Mouse (Mus musculus): ENCODE results near the gene Klk1b3. TPM values are rescaled to one million over a fixed set of nuclear protein-coding genes. Genes with fewer than 3 reads are reported as not detected.
"Not testable (repeated sequence)": the region's sequence is repeated elsewhere in the genome, so short reads cannot be mapped to it uniquely, and the experiment has no call there.

Gene Klk1b3
- polyA plus RNA-seq (2012), result not detected in 2 replicates

DNA sequence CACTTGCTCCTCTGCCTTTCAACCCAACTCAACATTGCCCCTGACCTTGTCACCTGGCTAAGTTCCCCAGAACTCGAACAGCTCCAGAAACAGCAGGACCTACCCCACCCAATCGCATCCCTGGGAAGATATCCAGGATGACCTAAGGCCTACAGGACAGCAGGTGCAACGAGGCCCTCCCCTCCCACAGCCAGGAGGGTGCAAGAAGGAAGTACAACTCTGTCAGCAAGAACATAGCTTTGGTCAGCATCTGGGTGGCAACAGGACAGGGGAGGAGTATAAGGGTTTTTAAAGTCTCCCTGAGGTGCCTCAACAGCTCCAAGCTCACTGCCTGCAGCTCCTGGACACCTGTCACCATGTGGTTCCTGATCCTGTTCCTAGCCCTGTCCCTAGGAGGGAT is at the start of gene Klk1b3:
Klk1b3 (plus strand) TSS at position 301 of the 400 bp plus-strand sequence.
- TF ChIP-seq GATA1 (IDR thresholded peaks at IDR 0.05; ENCODE audit: low read length), result no peak

DNA sequence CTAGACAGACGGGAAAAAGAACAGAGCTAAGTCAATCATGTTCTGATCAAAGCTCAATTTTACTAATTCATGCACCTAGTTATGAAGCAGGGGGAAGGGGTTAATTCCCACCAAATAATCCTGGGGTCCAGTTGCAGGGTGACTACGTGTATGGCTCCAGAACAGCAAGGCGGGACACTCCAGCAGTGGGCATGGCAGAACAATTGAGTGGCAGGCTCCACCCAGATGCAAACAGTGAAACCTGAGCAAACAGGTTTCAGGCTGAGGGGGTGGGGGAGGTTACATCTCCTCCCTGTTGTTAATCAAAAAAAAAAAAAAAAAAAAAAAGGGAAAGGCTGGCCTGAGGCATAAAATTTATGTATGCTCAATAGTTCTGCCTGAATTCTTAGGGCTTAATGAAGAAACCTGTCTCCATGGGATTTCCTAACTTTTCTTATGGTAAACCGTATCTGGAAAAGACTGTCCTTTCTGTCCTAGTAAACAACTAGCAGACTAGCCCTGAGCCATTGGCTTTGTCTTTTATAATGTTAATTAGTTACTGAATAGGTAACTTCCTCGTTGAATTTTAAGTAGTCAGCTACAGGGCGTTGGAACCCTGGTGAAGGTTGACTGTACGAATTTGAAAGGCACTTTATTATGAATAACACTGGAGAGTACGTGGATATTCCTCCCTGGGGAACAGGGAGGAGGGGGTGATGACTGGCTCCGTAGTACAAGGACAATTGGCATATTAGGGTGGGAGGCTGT is 18.5 kb upstream of the Klk1b3 start:
- TF ChIP-seq GATA1 (IDR thresholded peaks at IDR 0.05; ENCODE audit: low read length), result no peak

DNA sequence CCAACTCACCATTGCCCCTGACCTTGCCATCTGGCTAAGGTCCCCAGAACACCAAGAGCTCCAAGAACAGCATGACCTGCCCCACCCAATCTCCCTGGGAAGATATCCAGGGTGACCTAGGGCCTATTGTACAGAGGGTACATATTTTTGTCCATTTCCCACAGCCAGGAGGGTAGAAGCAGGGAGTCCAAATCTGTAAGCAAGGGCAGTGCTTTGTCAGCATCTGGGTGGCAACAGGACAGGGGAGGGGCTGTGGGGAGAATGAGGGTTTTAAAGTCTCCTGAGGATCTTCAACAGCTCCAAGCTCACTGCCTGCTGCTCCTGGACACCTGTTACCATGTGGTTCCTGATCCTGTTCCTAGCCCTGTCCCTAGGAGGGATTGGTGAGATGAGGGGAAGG is 10.1 kb upstream of the Klk1b3 start, which contains the start of gene Klk1b24:
Klk1b24 (plus strand) TSS at position 301 of the 400 bp plus-strand sequence.
- not testable (repeated sequence) for TF ChIP-seq GATA1 (IDR thresholded peaks at IDR 0.05; ENCODE audit: low read length)

GRCm38 (mm10) chr7:44207135-44207534 is 9.1 kb downstream of the Klk1b3 start, which contains the start of gene Klk1b4:
Gene Klk1b4 (plus strand): TSS chr7:44207435.
- not testable (repeated sequence) for TF ChIP-seq GATA1 (IDR thresholded peaks at IDR 0.05; ENCODE audit: low read length)

DNA sequence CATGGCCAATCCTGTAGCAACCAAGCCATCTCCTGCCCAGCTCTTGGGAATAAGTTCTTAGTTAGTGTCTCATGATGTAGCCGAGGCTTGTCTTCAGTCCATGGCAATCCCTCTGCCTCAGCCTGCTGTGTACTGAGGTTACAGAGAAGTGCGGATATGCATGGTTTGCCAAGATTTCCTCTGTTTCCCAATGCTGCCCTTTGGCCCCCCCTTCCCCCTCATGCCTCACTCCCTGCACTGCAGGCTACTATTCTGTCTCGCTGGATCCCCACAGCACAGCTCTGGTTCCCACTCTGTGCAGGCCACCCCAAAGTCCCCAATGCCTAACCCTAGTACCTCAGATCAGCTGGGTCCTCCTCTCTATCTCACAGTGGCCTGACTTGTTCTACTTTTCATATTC is 10.3 kb downstream of the Klk1b3 start:
- no peak for TF ChIP-seq GATA1 (IDR thresholded peaks at IDR 0.05; ENCODE audit: low read length)

- no peak for TF ChIP-seq GATA1 (IDR thresholded peaks at IDR 0.05; ENCODE audit: low read length)
Observed at GRCm38 (mm10) chr7:44215645-44216044, 17.7 kb downstream of the Klk1b3 start, which contains the start of gene Klk1b5. Gene Klk1b5 (plus strand): TSS chr7:44215945.

DNA sequence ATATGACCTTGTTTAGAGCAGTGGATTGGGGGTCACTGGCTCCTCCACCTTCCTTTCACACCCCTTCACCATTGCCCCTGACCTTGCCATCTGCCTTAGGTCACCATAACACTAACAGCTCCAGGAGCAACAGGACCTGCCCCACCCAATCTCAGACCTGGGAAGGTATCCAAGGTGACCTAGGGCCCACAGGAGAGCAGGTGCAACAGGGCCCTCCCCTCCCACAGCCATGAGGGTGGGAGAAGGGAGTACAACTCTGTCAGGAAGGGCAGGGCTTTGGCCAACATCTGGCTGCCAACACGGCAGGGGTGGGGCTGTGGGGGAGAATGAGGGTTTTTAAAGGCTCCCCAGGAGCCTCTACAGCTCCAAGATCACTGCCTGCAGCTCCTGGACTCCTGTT is 27.1 kb downstream of the Klk1b3 start, which contains the start of gene Klk1:
Klk1 (plus strand) TSS at position 285 of the 400 bp plus-strand sequence.
- TF ChIP-seq GATA1 (IDR thresholded peaks at IDR 0.05; ENCODE audit: low read length), result no peak

- TF ChIP-seq GATA1 (IDR thresholded peaks at IDR 0.05; ENCODE audit: low read length), result no peak
Observed at GRCm38 (mm10) chr7:44235909-44236308, 37.9 kb downstream of the Klk1b3 start, which contains the start of gene Gm36864. Gene Gm36864 (plus strand): TSS chr7:44236177.

DNA sequence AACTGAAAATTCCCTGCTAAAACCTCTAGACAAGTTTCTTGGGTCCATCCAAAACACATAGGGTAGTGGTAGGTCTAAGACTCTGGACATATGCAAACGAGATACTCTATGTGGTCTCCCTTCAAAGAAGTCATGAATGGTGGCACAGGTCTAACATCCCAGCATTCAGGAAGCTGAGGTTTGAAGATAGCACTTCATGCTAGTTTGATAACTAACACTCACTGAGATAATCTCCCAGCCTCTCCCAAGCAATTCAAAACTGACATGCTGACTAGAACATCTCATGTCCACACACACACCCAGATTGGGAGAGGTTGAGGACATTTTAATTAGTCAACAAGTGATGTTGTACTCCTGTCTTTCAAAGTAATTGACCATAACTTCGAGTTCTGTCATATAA is 41.9 kb downstream of the Klk1b3 start:
- TF ChIP-seq GATA1 (IDR thresholded peaks at IDR 0.05; ENCODE audit: low read length), result peak; percentile 64

DNA sequence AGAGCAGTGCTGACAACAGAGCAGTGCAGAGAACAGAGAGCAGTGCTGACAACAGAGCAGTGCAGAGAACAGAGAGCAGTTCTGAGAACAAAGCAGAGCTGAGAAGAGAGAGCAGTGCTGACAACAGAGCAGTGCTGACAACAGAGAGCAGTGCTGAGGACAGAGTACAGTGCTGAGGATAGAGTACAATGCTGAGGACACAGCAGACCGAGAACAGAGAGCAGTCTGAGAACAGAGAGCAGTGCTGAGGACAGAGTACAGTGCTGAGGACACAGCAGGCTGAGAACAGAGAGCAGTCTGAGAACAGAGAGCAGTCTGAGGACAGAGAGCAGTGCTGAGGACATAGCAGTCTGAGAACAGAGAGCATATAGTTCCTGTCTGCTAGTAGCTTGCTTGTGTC is 42.7 kb downstream of the Klk1b3 start:
- TF ChIP-seq GATA1 (IDR thresholded peaks at IDR 0.05; ENCODE audit: low read length), result no peak

- no peak for TF ChIP-seq GATA1 (IDR thresholded peaks at IDR 0.05; ENCODE audit: low read length)
Observed at GRCm38 (mm10) chr7:44241163-44241562, 43.2 kb downstream of the Klk1b3 start.

- TF ChIP-seq GATA1 (IDR thresholded peaks at IDR 0.05; ENCODE audit: low read length), result no peak
Observed at GRCm38 (mm10) chr7:44244080-44244479, 46.1 kb downstream of the Klk1b3 start.

DNA sequence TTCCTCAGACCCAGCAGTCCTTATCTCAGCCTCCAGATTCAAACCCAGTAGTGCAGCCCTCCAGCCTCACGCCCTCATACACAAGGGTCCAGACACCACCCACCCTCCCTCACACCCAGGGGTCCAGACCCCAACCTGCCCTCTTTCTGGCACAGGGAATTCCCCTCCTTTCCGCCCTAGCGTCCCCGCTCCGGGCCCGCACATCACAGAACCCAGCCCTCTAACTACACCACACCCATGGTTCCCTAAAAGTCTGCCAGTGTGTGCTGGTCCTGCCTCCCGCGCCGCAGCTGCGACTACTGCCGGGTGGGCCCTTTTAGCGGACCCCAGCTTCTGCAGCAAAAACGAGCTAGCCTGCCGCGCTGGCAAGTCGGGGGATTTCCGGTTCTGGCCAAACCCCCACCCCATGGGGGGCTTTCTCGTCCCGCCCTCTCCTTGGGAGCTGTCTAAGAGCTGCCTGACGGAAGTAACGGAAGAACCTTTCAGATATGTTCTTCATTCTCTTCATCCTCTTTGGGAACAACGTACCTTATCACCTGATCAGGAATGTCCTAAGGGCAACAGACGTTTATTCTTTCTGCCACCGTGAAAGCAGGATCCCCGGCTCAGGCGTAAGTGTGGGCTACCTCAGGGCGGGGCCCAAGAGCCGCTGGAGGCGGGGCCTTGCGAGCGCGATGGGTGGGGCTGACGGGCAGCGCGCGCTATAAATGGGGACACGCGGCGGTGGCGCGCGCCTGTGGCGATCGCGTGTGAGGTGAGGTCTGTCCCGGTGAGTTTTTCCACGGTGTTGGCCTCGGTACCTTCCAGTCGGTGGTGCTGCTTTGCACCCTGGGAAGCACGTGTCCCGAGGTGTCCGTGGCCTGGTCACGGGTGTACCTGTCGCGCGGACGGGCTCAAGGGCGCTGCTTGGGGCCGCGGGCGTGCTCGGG is 48.3 kb downstream of the Klk1b3 start, which contains the start of the genes 1700028J19Rik and 2410002F23Rik:
1700028J19Rik (minus strand) TSS at position 641 of the 929 bp plus-strand sequence.
2410002F23Rik (plus strand) TSS at position 668 of the 929 bp plus-strand sequence.
- TF ChIP-seq GATA1 (IDR thresholded peaks at IDR 0.05; ENCODE audit: low read length), result no peak

DNA sequence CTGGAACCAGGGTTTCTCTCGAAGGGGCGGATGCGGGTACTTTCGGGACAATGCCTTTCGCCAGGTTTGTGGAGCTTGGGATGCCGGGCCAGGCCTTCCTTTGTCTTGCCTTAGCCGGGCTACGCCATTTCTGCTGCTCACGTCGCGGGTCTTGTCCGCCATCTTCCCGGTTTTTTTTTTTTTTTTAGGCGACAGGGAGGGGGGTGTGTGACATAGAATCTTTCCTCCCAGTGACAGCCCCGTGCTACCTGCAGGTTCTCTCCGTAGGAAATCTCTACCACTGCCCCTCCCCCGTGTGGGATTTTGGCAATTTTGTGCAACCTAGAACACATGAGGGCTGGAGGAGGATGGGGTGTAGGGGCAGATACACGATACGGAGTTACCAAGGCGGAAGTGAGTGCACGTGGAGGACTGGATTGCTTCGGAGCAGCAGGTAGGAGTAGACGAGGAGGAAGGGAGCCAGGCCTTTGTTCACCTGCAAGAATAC is 49.0 kb downstream of the Klk1b3 start:
- no peak for TF ChIP-seq GATA1 (IDR thresholded peaks at IDR 0.05; ENCODE audit: low read length)

GRCm38 (mm10) chr7:44247971-44248370 is 50.0 kb downstream of the Klk1b3 start:
- TF ChIP-seq GATA1 (IDR thresholded peaks at IDR 0.05; ENCODE audit: low read length), result no peak
